Mouse (Mus musculus) kidney, adult 8-10 months (tissue): ENCODE data around the gene Sh3bp4.

Experiments
- DNase-seq, 2 experiments: peaks; one replicate each; pipeline ENCODE4 v3.0.0; 2022

Gene Sh3bp4

DNA sequence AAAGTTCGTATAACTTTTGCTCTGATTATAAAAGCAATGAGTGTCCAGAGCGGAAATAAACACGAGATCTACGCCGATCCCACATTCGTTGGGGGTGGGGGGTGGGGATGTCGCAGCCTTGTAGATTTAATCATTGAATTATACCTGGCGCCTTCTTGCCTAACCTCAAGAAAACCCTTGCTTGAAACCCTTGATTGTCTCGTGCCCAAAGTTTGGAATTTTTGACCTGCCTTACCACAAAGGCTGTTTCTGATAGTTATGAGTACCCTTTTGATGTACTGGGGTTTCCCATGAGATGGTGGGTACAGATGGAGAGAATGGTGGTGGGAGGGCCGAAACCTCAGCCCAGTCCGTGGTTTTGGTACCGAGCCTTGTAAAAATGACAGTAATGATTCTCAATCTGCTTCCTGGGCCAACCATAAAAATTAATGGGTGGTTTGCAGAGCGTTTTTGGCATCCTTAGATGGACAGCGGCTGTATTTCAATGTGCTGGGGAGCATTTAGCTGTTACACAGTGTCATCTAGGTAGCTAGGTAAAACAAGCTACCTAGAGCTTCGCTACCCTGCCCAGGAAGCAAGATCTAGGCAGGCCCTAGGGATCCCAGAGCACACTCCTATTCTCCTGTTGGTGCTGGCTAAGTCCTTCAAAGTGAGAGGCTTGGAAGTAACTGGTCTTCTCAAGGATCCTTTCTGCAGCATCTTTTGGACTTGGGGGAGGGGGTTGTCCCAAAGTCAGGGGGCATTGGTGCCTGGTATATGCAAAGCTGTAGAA is 1.3 kb downstream of the Sh3bp4 start:
- no peak for DNase-seq

DNA sequence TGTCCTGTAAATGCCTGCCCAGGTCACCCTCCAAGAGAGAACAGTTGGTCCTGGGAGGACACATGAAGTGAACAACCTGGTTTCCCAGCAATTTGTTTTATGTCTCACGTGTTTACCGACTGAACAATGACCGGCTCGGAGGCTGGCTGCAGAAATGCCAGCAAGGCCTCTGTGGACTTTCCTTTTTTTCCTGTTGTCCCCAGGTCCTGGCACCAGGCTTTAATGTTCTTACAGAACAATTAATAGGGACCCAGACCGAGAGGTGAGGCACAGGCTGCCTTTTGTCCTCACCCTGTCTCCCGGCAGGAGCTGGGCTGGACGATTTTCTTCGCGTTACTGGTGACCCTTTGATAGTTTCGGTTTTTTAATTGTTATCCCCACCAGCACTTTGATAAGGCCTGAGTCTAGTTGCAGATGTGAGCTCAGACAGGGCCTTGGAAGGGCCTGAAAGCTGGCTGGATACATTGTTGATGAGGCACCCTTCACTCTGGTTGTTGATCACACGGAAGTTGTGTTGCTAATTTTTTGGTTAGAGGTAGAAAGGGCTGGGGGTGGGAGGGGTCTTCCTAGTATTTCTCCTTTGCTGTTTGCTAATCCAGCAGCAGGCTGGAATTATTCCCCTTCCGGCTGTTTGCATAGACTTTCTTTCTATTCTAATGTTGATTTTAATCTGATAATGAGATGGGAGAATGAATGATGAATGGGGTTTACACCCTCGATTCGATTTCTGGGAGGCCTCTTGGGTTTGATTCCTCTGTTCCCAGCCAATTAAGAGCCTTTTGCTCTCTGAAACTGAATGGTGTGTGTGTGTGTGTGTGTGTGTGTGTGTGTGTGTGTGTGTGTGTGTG is 2.2 kb downstream of the Sh3bp4 start:
- peak in 1 of 2 experiments; percentile 33 for DNase-seq

DNA sequence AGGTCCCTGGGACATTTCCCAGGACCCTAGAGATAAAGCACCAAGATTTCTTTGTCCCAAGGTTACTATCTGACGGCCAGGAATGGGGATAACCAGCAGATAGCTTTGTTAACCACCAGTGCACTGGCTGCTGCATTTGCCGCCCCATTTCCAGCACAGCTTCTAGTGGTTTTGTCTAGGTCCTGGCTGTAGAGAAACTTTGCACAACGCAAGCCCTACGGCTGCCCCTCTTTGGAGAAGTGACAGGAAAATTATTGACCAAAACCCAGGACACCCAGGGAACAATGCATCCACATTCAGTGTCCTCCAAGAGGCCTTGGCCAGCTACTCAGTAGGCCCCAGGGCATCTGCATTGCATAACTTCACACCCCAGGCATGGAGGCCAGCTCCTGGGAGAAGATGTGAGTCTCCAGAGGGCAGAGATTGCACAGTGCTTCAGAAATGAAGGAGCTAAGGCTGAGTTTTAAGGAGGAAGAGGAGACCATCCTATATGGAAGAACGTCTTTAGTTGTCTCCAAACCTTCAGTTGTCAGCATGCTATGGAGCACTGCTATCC is 3.2 kb downstream of the Sh3bp4 start:
- no peak for DNase-seq

DNA sequence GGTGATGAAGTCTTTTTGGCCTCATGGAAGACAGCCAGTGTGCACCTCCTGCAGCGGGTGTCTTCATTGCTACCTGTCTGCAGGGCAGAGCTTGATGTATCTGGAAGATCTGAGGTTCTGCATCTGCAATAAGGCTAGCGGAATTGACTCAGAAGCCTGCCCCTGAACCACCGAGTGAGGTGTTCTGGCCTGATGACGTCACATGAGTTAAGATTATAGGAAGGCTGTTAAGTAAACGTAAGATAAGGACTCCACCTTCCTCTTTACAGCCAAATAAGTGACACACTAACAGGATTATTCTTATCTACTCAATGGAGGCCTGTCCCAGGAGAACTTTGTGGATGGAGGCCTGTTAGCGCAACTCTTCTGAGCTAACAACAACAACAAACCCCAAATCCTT is 4.5 kb downstream of the Sh3bp4 start:
- no peak for DNase-seq

DNA sequence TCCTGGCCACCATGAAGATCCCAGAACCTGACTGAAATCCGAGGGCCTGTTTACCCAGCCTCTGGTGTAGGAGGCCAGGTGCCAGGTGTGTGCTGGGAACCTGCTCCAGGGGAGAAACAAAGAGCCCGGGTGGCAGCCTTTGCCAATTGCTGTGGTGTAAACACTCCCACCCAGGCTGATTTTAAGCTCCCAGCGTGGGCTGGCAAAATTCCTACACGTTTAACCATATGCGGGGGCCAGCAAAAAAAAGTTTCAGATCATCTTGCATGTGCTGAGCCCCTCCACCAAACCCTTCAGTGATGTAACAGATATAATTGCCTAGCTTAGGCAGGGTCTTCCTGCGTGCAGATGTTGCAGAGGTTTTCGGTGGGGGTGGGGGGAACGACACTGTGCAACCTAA is 4.9 kb downstream of the Sh3bp4 start:
- no peak for DNase-seq

DNA sequence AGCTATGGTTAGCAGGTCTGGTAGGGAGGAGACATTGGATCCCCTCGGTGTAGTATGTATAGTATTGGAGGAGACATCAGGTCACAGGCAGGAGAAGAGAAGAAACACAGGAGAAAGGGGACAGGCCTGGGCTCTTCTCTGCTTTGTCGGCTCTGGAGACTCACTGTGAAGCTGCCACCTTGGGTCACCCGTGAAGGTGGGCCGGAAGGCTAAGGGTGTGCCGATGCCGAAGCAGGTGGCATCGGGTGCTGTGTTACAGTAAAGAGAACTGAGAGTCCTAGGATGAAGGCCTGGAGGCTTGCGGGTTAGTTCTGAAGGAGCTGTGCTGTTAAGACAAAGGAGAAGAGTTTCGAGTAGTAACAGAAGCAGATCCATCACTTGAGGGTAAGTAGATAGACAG is 6.6 kb downstream of the Sh3bp4 start:
- no peak for DNase-seq

DNA sequence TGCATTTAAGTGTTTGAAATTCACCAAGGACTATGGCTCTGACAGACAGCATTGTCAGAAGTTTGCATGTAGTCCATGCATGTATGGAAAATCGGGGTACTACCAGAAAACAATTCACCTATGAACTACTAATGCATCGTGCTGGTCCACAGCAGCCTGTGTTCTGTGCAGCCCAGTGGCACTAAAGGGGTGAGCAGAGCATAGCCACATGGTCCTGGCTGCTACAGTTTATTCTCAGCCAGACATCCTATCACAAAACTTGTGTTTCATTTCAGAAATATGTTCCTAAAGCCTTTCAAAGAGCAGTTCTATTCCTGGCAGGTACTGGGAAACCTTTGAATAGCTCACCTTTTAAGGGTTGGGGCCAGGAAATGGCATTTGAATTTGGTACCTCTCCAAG is 8.0 kb downstream of the Sh3bp4 start:
- DNase-seq, result no peak

DNA sequence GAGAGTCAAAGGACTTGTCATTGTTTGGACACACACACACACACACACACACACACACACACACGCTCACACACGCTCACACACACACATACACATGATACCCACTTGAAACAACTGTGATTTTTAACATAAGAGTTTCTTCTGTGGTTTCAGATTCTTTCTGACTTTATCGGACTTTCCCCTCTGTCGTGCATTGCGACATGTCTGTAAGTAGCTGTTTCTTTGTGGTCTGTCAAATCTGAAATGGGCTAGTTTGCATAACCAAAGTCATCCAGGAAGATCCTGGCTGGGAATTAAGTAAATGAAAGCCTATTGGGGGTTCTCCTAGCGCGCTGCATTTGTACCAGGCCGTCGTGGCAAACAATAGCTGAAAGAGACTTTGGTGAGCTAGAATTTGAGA is 8.5 kb downstream of the Sh3bp4 start:
- DNase-seq, result no peak

DNA sequence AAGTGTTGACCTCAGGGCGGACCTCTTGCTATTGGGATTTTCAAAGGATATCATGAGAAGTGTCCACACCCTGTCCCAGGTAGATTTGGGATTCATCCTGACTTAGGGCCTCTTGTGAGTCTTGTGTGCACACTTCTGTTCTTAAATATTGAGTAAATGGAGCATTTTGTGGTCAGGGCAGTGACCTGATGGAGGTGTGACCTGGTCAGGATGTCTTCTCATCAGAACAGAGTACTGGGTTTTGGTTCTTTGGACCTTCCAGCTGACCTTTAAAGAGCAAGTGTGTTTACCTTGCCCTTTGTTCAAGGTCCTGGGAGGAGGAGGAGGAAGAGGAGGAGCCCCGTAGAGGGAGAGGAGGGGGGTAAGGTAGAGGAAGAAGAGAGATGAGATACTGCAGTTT is 9.0 kb downstream of the Sh3bp4 start:
- DNase-seq, result no peak

DNA sequence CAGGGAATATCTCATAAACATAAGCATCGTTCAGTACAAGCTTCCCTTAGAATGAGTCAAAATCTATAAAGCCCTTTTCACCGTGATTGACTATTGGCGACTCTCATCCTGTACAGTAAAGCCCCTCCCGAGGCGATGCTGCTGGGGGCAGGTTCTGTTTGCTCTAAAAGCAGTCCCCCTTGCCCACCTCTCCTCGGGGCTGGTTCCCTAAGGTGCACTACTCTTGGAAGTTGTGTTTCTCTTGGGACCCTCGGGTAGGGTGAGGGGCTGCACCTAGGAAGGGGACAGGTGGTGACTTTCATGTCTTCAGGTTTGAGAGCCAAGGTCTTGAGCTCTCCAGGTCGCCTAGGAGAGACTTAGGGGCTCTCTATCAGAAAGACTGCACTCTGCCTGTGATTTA is 10.2 kb downstream of the Sh3bp4 start:
- no peak for DNase-seq

DNA sequence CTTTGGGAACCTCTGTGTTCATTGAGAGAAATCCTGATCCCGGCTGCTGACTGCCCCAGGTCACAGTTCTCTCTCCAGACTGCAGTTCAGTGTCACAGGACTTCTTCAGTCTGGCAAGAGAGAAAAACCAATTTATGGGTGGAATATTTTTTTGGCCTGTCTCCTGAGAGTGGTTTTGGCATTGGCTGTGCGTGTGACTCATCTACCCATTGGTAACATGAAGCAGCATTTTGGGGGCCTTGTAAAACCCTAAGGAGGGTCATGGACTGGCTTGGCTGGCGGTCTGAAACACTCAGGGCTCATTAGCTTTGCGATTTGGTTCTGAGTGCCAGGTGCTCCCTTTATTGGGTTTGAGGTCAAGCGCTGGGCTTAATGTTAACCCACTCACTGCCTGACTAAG is 10.6 kb downstream of the Sh3bp4 start:
- no peak for DNase-seq

DNA sequence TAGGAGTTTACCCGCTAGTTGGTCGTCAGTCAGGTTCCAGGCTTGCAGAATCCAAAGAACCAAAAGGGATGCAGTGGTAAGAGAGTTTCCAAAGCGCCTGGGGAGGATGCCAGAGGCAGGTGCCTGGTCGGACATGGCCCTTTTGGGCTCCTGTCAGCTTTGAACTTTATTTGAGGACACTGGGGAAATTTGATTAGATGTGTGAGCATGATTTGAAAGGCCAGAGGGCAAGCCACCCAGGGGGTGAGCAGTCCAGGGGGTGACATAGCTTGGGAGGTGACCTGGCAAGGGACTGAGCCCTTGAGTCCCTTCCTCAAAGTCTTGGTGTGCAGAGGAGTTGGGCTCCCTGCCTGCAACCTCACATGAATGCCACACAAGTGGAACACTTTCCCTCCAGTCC is 11.2 kb downstream of the Sh3bp4 start:
- DNase-seq, result peak; percentile 45 to 67

DNA sequence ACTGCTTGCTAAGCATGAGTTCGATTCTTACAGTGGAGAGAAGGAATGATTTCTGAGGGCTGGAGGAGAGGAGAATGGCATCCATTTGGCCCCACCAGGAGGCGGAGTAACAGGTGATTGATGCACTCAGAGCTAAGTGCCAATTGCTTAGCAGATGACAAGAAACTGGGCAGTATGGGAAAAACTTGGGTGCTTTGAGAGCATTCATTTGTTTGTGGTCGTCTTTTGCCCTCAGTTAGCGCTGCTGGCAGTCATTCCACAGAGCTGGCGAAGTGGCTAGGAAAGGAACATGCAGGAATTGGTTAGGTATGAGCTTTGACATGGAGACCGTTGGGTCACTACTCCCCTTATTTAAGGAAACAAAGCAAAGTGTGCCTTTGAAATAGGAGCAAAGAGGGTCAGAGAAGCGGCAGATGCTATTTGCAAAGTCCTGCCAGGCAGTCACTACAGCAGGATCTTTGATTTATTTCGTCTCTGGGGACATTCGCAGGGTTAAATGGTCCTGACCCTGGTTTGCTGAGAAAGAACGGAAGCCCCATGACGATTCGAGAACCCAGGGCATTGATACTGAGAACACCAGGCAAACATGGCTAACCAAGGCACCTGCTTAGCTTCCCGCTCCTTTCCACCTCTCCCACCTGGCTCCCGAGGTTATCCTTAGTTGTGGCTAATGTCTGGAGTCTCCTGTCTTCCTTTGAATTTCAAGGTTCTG is 12.1 kb downstream of the Sh3bp4 start:
- peak in 1 of 2 experiments; percentile 2 for DNase-seq

DNA sequence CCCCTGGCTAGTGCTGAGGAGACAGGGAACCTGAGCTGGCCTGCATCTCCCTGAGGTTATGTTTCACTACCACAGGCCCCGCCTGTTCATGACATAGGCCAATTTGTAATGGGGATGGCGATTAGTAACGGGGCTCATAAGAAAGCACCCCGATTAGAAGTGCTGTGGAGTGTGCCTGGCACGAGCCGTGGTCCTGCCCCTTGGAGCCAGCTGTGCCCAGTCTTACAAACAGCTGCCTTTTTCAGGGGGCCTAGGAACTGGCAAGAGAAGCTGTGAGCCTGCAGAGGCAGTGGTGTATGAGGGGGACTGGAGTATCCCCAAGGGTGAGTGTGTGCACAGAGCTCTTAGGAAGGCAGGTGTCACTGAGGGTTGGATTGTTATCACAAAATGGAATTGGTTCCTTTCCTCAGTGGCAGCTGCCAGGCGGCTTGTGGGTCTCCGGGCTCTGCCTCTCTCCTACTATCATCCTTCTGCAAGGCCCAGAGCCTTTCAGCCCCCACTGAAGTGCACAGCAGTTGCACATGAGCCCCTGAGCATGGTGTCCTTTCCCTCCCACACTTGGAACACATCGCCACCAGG is 16.4 kb downstream of the Sh3bp4 start:
- DNase-seq, result no peak

DNA sequence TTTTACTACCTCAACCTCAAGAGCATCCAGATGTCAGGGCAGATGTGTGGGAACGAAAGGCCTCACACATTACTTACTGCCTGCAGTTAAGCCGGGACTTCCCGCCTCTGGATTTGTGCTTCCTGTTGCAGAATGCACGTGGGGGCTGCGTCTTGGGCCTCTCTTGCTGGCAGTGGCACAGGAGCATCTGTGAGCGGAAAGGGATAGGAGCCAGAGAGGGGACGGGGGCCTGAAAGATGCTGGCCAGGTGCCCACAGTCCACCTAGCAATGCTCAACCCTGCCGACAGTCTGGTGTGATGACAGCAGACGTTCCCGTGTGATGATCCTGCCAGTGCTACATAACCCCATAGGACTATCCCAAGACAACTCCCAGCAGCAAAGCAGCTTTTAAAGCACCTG is 17.9 kb downstream of the Sh3bp4 start:
- DNase-seq, result no peak

DNA sequence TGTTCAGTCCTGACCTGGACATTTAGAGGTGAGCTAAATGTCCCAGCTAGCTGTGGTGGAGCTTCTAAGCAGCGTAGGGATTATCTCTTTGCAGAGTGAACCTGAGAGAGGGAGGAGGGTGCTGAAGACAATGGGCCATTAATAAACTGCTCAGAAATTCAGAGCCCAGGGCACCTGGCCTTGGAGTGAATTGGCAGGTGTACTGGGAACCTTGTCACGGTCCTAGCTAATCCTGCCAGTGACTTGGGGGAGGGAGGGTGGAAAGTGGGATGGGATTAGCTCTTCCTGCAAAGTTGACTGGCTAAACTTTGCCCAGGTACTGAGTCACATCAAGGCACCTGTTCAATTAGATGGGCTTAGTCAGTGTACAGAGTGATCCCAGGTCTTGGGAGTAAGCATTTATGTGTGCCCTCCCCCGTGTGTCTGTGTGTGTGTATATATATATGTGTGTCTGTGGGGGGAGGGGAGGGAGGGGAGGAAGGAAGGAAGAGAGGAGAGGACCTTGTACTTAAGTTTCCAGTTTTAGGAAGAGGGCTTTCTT is 18.6 kb downstream of the Sh3bp4 start:
- DNase-seq, result no peak

DNA sequence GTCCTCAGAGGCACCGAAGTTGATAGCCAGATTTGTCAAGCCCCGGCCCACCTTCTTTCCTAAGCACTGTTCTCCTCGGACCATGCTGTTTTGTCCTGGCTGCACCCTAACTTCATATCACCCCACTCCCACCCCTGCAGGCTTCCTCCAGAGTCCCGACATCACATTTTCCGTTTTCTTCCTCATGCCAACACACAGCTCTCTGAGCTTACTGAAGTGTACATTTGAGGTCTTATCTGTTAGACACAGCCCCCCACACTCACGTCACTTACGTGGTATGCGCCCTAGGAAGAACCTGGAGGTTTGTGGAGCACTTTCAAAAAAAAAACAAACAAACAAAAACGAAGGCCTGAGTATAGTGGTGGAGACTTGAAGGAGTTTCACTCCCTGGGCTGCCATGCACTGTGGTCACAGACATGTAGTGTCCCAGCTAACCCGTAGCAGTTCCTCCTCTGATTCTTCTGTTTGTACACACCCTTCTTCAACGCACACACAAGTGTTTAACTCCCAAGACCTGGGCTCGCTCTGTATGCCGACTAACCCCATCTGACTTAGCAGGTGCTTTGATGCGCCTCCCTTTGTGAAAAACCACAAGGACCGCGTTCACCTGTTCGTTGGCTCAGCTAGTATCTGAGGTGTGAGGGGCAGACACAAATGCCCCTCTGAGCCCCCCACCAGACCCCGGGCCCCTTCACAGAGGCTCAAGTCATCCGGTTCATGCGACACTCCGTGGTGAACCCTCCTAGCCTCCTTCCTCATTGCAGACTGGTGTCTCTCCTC is 19.8 kb downstream of the Sh3bp4 start:
- no peak for DNase-seq

DNA sequence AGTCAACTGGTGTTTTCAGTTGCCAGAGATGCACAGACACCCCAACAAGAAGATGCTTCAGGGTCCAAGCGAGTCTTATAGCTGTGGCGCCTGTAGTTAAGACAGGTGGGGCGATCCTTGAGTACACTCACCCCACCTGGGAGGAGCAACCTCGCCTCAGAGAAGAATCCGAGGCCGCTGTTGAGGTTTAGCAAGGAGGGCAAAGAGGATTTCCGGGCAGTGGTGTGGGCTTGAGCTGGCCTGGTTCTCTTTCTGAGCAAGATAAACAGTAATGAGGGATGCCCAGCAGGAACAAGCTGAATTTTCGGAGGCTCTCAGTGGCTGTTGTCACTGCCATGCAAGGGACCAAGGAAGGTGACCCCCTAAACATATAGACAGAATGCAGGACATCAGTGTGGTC is 20.5 kb downstream of the Sh3bp4 start:
- DNase-seq, result no peak

DNA sequence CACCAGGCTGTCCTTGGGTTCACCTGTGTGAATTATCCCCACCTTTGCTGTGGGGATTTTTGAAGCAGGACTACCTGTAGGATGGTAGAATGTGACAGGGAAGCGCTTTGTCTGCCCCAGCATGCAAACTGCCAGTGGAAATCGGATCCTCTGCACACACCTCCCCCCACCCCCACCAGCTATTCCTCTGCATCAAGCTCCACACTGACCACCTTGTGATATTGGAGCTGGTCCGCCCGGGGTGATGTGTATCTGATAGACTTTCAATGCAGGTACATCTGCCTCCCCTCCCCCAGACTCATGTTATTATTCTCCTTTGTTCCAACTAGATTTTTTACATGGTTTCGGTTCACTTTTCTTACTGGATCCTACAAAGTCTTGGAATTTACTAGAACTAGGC is 21.8 kb downstream of the Sh3bp4 start:
- no peak for DNase-seq

DNA sequence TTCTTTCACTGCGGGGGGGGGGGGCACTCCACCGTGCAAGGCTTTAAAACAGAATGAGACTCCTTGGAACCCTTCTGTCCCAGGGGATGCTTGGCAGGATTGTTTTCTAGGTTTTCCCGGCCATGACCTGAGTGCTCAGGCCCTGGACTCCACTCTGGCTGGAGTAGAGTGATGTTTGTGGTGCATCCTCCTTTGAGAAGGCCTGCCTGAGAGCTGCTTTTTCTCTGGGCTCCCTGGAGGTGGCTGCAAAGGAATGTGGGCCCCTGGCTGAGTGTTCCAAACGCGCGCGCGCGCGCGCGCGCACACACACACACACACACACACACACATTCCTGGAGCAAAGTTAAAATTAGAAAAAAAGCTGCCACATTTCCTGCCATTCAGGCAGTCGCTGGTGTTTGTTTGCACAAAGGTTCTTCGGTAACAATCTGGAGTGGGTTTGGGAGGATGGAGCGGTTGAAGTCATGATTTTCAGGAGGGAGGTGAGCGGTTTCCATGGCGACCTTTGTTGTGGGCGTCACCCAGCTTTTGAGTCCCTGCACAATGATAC is 22.3 kb downstream of the Sh3bp4 start:
- peak in 1 of 2 experiments; percentile 51 for DNase-seq

DNA sequence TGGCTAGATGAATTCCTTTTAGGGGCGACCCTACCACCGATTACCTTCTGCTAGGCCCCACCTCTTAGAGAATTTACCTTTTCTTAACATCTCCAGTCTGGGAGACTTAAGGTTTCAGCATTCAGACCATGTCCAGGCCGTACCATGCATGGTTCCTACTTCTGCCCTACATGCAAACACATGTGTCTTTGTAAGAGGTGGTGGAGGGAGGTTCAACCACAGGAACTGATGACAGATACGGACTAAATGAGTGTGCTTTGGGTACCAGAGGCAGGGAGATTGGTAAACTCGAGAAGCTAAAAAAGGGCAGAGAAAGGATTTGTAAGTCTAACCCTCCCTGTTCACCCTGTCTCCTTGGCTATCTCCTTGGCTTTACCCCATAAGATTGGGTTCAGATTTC is 23.5 kb downstream of the Sh3bp4 start:
- DNase-seq, result no peak

DNA sequence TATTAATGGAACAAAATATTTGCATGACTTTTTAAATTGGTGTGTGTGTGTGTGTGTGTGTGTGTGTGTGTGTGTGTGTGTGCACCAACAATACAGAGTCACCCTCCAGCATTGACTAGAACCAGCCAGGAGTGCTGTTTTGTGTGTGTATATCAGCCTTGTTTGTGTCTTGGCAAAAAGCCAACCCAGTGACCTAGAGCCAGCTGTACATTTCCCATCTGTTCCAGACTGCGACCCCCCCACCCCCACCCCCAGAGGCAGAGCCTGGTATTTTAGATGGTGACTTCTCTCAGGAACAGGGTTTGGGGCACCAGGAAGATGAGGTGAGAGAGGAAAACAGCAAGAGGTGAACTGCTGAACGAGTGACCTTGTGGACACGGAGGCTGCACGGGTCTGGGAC is 24.2 kb downstream of the Sh3bp4 start:
- DNase-seq, result no peak
